Mouse (Mus musculus): ENCODE measurements around the gene Cyp2d9. TPM values are rescaled to one million over a fixed set of nuclear protein-coding genes. Genes with fewer than 3 reads are reported as not detected.
"Not testable (repeated sequence)": the region's sequence is repeated elsewhere in the genome, so short reads cannot be mapped to it uniquely, and the experiment has no call there.

Gene Cyp2d9
- polyA plus RNA-seq, 1 experiment from 2014 or later: 0.23 TPM

DNA sequence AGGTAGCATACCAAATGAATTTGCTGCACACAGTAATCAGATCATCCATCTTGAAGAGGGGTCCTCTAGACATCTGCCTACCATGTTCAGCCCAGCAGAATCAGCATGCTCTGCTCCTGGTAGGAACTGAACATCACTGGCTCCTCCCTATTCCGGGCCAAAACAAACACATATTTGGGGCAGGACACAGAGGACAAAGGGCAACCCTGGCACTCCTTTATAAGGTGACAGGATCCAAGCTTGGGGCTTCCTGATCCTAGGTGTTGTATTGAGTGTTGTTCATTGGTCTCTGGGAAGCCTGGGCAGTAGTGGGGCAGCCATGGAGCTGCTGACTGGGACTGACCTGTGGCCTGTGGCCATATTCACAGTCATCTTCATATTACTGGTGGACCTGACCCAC is 18.9 kb downstream of the Cyp2d9 start:
- not testable (repeated sequence) for H3K4me3 ChIP-seq; H3K36me3 ChIP-seq; H3K9ac ChIP-seq; H3K27ac ChIP-seq; ATAC-seq; H3K27me3 ChIP-seq (replicated peaks); H3K4me1 ChIP-seq; H3K9me3 ChIP-seq (replicated peaks); H3K4me2 ChIP-seq
- 71% methylated on average over 1 of the region's 1 CpGs for WGBS (ENCODE audit: insufficient replicate concordance)

DNA sequence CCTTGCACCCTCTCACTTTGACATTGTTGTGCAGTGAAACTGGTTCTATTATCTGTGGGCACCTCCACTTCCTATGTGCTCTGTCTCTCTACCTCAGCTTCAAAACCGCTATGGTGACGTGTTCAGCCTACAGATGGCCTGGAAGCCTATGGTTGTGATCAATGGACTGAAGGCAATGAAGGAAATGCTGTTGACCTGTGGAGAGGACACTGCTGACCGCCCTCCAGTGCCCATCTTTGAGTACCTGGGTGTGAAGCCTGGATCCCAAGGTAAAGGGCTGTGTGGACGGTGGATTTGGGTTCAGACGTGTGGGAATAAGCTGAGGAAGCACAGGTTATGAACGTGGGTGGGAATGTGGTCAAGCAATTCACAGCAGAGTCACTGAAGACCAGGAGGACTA is 20.3 kb downstream of the Cyp2d9 start:
- not testable (repeated sequence) for H3K9ac ChIP-seq; H3K9me3 ChIP-seq (replicated peaks); H3K27me3 ChIP-seq (replicated peaks); H3K27ac ChIP-seq; ATAC-seq; H3K4me2 ChIP-seq; H3K36me3 ChIP-seq; H3K4me3 ChIP-seq; H3K4me1 ChIP-seq
- 65% methylated on average over 6 of the region's 6 CpGs for WGBS (ENCODE audit: insufficient replicate concordance)

DNA sequence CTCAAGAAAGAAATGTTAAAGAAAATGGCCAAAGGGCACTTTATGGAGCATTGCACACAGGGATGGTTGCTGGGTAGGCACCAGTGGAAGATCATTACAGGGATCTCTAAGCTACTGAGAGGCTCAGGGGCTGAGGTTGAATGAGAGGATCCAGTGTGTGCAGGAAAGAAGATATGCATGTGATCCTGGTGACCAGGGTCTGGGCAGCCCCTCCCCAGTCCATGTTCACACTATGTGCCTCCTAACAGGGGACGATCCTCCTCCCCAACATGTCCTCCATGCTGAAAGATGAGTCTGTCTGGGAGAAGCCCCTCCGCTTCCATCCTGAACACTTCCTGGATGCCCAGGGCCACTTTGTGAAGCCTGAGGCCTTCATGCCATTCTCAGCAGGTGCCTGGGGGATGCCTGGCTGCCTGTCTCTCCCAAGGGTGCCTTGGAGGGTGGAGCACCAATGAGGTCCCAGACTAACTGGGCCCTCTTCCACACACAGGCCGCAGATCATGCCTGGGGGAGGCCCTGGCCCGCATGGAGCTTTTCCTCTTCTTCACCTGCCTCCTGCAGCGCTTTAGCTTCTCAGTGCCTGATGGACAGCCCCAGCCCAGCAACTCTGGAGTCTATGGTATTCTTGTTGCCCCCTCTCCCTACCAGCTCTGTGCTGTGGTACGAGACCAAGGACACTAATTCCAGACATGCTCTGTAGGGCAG is 23.0 kb downstream of the Cyp2d9 start:
- not testable (repeated sequence) for H3K9me3 ChIP-seq (replicated peaks); H3K27me3 ChIP-seq (replicated peaks); H3K9ac ChIP-seq; H3K4me3 ChIP-seq; ATAC-seq; H3K36me3 ChIP-seq; H3K4me2 ChIP-seq; H3K27ac ChIP-seq; H3K4me1 ChIP-seq
- WGBS (ENCODE audit: insufficient replicate concordance): 69% methylated on average over 6 of the region's 6 CpGs

DNA sequence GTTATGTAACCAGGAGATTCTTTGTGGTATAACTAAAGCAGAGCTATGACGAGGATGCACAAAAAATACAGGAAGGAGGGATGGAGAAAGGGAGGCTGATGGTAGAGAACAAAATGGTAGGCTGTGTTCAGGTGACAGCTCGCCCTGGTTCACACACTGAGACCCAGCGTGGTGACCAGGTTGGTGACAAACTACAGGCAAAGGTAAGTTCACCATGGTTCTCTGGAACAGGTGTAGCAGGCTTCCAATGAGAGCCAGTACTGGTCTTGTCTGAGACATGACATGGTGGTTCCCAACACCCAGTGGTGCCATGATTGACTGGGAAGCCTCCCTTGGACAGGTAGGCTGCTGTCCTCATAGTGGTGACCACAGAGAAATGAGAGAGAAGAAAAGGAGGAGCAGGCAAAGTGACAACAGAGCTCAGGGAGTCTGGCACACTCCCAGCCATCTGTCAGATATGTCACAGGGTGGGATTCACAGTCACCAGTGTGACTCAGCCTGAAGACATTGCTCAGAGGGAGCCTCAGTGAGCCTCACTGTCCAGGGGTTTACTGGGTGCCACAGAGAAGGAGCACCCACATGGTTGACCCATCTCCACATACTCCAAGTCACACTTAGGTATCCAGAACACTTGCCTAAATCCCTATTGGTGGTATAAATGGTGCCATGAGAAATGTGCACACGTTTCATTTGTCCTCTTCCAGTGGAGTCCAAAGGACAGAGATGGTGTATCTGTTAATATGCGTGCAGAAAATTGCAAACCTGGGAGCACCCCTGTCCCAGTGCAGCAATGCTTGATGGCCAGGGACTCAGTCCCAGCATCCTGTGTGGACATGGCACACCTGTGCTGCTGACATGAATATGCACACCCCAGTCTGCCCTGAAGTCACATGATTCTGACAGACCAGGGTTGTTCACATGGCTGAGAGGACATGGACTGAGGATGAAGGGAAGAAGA is 24.1 kb downstream of the Cyp2d9 start:
- H3K27me3 ChIP-seq (replicated peaks): no peaks in the 10 kb centered on the region
- 56% methylated on average over 5 of the region's 5 CpGs for WGBS (ENCODE audit: insufficient replicate concordance)
- ATAC-seq: no peak

DNA sequence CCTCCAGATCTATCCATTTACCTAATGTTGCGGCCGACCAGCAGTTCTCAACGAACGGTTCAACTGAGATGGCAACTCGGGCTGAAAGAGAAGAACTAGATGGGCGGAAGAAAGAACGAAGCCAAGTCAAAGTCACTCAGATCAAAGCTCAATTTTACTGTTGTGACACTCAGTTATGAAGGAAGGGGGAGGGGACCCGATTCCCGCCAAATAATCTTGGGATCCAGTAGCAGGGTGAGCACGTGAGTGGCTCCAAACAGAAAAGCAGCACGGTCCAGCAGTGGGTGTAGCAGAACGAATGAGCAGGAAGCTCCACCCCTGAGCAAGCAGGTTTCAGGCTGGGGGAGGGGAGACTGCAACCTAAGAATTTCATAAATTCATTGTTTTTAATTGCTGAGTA is 26.0 kb downstream of the Cyp2d9 start:
- 67% methylated on average over 12 of the region's 12 CpGs for WGBS (ENCODE audit: insufficient replicate concordance)
- H3K4me3 ChIP-seq; H3K36me3 ChIP-seq; H3K9ac ChIP-seq; H3K27ac ChIP-seq; H3K4me1 ChIP-seq; ATAC-seq; H3K27me3 ChIP-seq (replicated peaks); H3K4me2 ChIP-seq; H3K9me3 ChIP-seq (replicated peaks): not testable (repeated sequence)

More for the DNA sequence above, 24.1 kb downstream of the Cyp2d9 start:
- H3K27ac ChIP-seq: no peak overlapping the region
- H3K4me1 ChIP-seq: no peaks in the 10 kb centered on the region
- H3K36me3 ChIP-seq: no peaks in the 10 kb centered on the region
- H3K9ac ChIP-seq: no peak overlapping the region
- no peak overlapping the region for H3K4me2 ChIP-seq
- no peak overlapping the region for H3K4me3 ChIP-seq
- no peaks in the 10 kb centered on the region for H3K9me3 ChIP-seq (replicated peaks)

DNA sequence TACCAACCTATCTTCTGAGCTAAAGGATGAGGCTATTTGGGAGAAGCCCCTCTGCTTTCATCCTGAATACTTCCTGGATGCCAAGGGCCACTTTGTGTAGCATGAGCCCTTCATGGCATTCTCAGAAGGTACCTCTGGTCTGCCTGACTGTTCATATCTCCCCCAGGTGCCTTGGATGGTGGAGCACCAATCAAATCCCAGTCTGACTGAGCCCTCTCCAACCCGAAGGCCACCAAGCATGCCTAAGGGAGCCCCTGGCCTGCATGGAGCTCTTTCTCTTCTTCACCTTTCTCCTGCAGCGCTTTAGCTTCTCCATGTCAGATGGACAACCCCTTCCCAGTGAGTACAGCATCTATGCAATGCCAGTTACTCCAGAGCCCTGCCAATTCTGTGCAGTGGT is 31.5 kb downstream of the Cyp2d9 start:
- Histone ChIP-seq H3K4me2 (no peak overlapping the region), H3K4me1 (no peaks in the 10 kb centered on the region), H3K27ac (no peak overlapping the region), H3K9me3 (replicated peaks) (no peaks in the 10 kb centered on the region), H3K27me3 (replicated peaks) (no peaks in the 10 kb centered on the region), H3K36me3 (no peaks in the 10 kb centered on the region), H3K9ac (no peak overlapping the region), H3K4me3 (no peak overlapping the region)
- WGBS (ENCODE audit: insufficient replicate concordance): 48% methylated on average over 2 of the region's 2 CpGs
- ATAC-seq: no peak

DNA sequence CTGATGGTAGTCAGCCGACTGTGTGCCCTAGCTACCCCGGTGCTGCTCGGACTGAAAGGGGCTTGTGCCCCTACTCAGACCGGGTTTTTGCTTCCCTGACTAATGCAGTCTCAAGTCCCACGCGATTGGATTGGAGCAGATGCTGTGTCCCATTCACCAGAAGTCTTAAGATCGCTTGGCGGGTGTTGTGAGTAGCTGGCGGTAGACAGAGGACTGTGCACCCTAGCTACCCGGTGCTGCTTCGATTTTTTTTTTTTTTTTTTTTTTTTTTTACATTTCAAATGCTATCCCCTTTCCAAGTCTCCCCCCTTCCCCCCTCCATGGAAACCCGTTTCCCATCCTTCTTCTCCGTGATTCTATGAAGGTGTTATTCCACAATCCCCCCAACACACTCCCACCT is 61.0 kb downstream of the Cyp2d9 start:
- H3K9me3 ChIP-seq (replicated peaks); H3K4me3 ChIP-seq; H3K36me3 ChIP-seq; H3K4me1 ChIP-seq; H3K27ac ChIP-seq; ATAC-seq; H3K9ac ChIP-seq; H3K4me2 ChIP-seq; H3K27me3 ChIP-seq (replicated peaks): not testable (repeated sequence)
- 47% methylated on average over 13 of the region's 13 CpGs for WGBS (ENCODE audit: insufficient replicate concordance)

Small RNAs within 50 kb of the gene (microRNA-seq; reads per million reads assigned to microRNA genes)
- gene Gm25990 (not detected), gene Gm27331 (not detected), gene Gm27622 (not detected), gene Gm27825 (not detected), gene Mir7684 (not detected)

Other genes with a start within 250 kb of the Cyp2d9 start
- gene Shisa8, start 220.6 kb upstream of the Cyp2d9 start, polyA plus RNA-seq (2016; fragmentation: Nextera tagmentation; extraction: Ambion mirVana): 0.31 and 0.37 TPM in 2 replicates
- 0.30 TPM in 2 replicates for gene Tnfrsf13c, start 209.1 kb upstream of the Cyp2d9 start, polyA plus RNA-seq (2016; fragmentation: Nextera tagmentation; extraction: Ambion mirVana)
- 48.3 and 51.2 TPM in 2 replicates for gene Cenpm, start 188.7 kb upstream of the Cyp2d9 start, polyA plus RNA-seq (2016; fragmentation: Nextera tagmentation; extraction: Ambion mirVana)
- gene 1500009C09Rik, start 181.0 kb upstream of the Cyp2d9 start, polyA plus RNA-seq (2016; fragmentation: Nextera tagmentation; extraction: Ambion mirVana): not detected in 2 replicates
- 0.81 and 1.4 TPM in 2 replicates for gene Sept3, start 158.5 kb upstream of the Cyp2d9 start, polyA plus RNA-seq (2016; fragmentation: Nextera tagmentation; extraction: Ambion mirVana)
- gene Wbp2nl, start 134.5 kb upstream of the Cyp2d9 start, polyA plus RNA-seq (2016; fragmentation: Nextera tagmentation; extraction: Ambion mirVana): 0.22 and 0.31 TPM in 2 replicates
- gene Naga, start 94.5 kb upstream of the Cyp2d9 start, polyA plus RNA-seq (2016; fragmentation: Nextera tagmentation; extraction: Ambion mirVana): 36.5 and 40.8 TPM in 2 replicates
- gene Pheta2, start 94.5 kb upstream of the Cyp2d9 start, polyA plus RNA-seq (2016; fragmentation: Nextera tagmentation; extraction: Ambion mirVana): 39.1 and 42.8 TPM in 2 replicates
- 193 and 196 TPM in 2 replicates for gene Smdt1, start 94.5 kb upstream of the Cyp2d9 start, polyA plus RNA-seq (2016; fragmentation: Nextera tagmentation; extraction: Ambion mirVana)
- 368 and 383 TPM in 2 replicates for gene Ndufa6, start 79.1 kb upstream of the Cyp2d9 start, polyA plus RNA-seq (2016; fragmentation: Nextera tagmentation; extraction: Ambion mirVana)
- gene Cyp2d22, start 53.2 kb upstream of the Cyp2d9 start, polyA plus RNA-seq (2016; fragmentation: Nextera tagmentation; extraction: Ambion mirVana): 8.0 and 8.1 TPM in 2 replicates
- not detected in 2 replicates for gene Cyp2d11, start 39.4 kb upstream of the Cyp2d9 start, polyA plus RNA-seq (2016; fragmentation: Nextera tagmentation; extraction: Ambion mirVana)
- gene Cyp2d10, start 26.2 kb upstream of the Cyp2d9 start, polyA plus RNA-seq (2016; fragmentation: Nextera tagmentation; extraction: Ambion mirVana): 10.1 and 11.2 TPM in 2 replicates
- gene Cyp2d12, start 121.6 kb downstream of the Cyp2d9 start, polyA plus RNA-seq (2016; fragmentation: Nextera tagmentation; extraction: Ambion mirVana): not detected in 2 replicates
- not detected in 2 replicates for gene Cyp2d34, start 187.5 kb downstream of the Cyp2d9 start, polyA plus RNA-seq (2016; fragmentation: Nextera tagmentation; extraction: Ambion mirVana)

All from liver, embryonic 12.5 days (tissue).